Mouse (Mus musculus) MEL (cell line): ENCODE results near the gene Apoa2. TPM values are rescaled to one million over a fixed set of nuclear protein-coding genes. Genes with fewer than 3 reads are reported as not detected.

ENCODE experiments used
- DNase-seq: peaks from one replicate; pipeline ENCODE4 v3.0.0; 2011; ENCODE audit warnings: low read depth, low spot score
- H3K27ac ChIP-seq: 2 replicates; pipeline ENCODE4 v1.5.1; 2012; ENCODE audit warnings: low read depth, mild to moderate bottlenecking, control low read depth, low read length, moderate library complexity; ENCODE audit not compliant: control insufficient read depth
- H3K27me3 ChIP-seq, 2 experiments: fragments of 150-350 bp in 1 of 2; sonication (generic) in 1 of 2; 2 replicates each; pipeline ENCODE4 v1.6.1; 2012; ENCODE audit warnings: low read length in 2 of 2, mild to moderate bottlenecking in 2 of 2, improper control_type of control experiment in 1 of 2, moderate library complexity in 1 of 2; ENCODE audit not compliant: insufficient read depth in 2 of 2, control insufficient read depth in 1 of 2
- H3K36me3 ChIP-seq, 2 experiments: 2 replicates each; pipeline ENCODE4 v1.6.1; 2012 to 2014; ENCODE audit warnings: low read length in 2 of 2, improper control_type of control experiment in 1 of 2, inconsistent platforms in 1 of 2, mild to moderate bottlenecking in 1 of 2; ENCODE audit not compliant: insufficient read depth in 2 of 2, control insufficient read depth in 1 of 2
- H3K4me1 ChIP-seq, 2 experiments: fragments of 150-350 bp in 1 of 2; sonication (generic) in 1 of 2; 2 replicates each; pipeline ENCODE4 v1.6.1; 2012; ENCODE audit warnings: low read length in 2 of 2, improper control_type of control experiment in 1 of 2, mild to moderate bottlenecking in 1 of 2; ENCODE audit not compliant: insufficient read depth in 2 of 2, control insufficient read depth in 1 of 2
- H3K4me3 ChIP-seq, 2 experiments: fragments of 150-350 bp in 1 of 2; sonication (generic) in 1 of 2; 2 replicates each; pipeline ENCODE4 v1.5.1; 2012; ENCODE audit warnings: low read depth in 2 of 2, low read length in 2 of 2, mild to moderate bottlenecking in 2 of 2, moderate library complexity in 2 of 2, control low read depth in 1 of 2, improper control_type of control experiment in 1 of 2; ENCODE audit not compliant: control insufficient read depth in 1 of 2, insufficient read depth in 1 of 2
- H3K79me2 ChIP-seq: 2 replicates; pipeline ENCODE4 v1.6.1; 2012; ENCODE audit warnings: mild to moderate bottlenecking, low read length, moderate library complexity; ENCODE audit not compliant: control insufficient read depth, poor library complexity, insufficient read depth
- H3K9ac ChIP-seq: 2 replicates; pipeline ENCODE4 v1.6.1; 2012; ENCODE audit warnings: low read depth, mild to moderate bottlenecking, control low read depth, low read length, moderate library complexity; ENCODE audit not compliant: control insufficient read depth, poor library complexity, severe bottlenecking
- H3K9me3 ChIP-seq: fragments of 150-350 bp; sonication (generic); replicated peaks from 2 replicates; pipeline ENCODE4 v1.6.1; 2012; ENCODE audit warnings: mild to moderate bottlenecking, low read length, improper control_type of control experiment, moderate library complexity; ENCODE audit not compliant: insufficient read depth
- BHLHE40 ChIP-seq: IDR thresholded peaks from 2 replicates; pipeline ENCODE4 v1.6.1; 2012; ENCODE audit warnings: low read depth, mild to moderate bottlenecking, inconsistent platforms, low read length, improper control_type of control experiment, borderline replicate concordance
- CHD2 ChIP-seq: IDR thresholded peaks from 2 replicates; pipeline ENCODE4 v1.6.1; 2011; ENCODE audit warnings: low read length, improper control_type of control experiment
- ETS1 ChIP-seq: IDR thresholded peaks from 2 replicates; pipeline ENCODE4 v1.6.1; 2012; ENCODE audit warnings: low read depth, mild to moderate bottlenecking, inconsistent platforms, low read length, improper control_type of control experiment, moderate library complexity
- GATA1 ChIP-seq: IDR thresholded peaks from 2 replicates; pipeline ENCODE4 v1.6.1; 2011; ENCODE audit warnings: low read depth, low read length, improper control_type of control experiment
- KAT2A ChIP-seq: conservative IDR thresholded peaks from 2 replicates; pipeline ENCODE4 v1.6.1; 2012; ENCODE audit warnings: low read depth, low read length, improper control_type of control experiment, inconsistent platforms
- MAFK ChIP-seq: IDR thresholded peaks from 2 replicates; pipeline ENCODE4 v1.6.1; 2011; ENCODE audit warnings: low read depth, mild to moderate bottlenecking, low read length, improper control_type of control experiment, borderline replicate concordance
- MAX ChIP-seq: IDR thresholded peaks from 2 replicates; pipeline ENCODE4 v1.6.1; 2011; ENCODE audit warnings: low read length, improper control_type of control experiment
- MAZ ChIP-seq: IDR thresholded peaks from 2 replicates; pipeline ENCODE4 v1.6.1; 2012; ENCODE audit warnings: low read depth, mild to moderate bottlenecking, inconsistent platforms, low read length, improper control_type of control experiment
- MYB ChIP-seq: IDR thresholded peaks from 2 replicates; pipeline ENCODE4 v1.6.1; 2011; ENCODE audit warnings: mild to moderate bottlenecking, low read depth, low read length, improper control_type of control experiment
- MYC ChIP-seq: IDR thresholded peaks from 2 replicates; pipeline ENCODE4 v1.6.1; 2011; ENCODE audit warnings: low read depth, mild to moderate bottlenecking, low read length, improper control_type of control experiment, moderate library complexity
- NELFE ChIP-seq: IDR thresholded peaks from 2 replicates; pipeline ENCODE4 v1.6.1; 2011; ENCODE audit warnings: low read depth, low read length, improper control_type of control experiment
- POLR2AphosphoS5 ChIP-seq: IDR thresholded peaks from 2 replicates; pipeline ENCODE4 v1.6.1; 2012; ENCODE audit warnings: low read depth, borderline replicate concordance, mild to moderate bottlenecking, inconsistent platforms, low read length, moderate library complexity, mixed read lengths
- RCOR1 ChIP-seq: IDR thresholded peaks from 2 replicates; pipeline ENCODE4 v1.6.1; 2012; ENCODE audit warnings: low read depth, mild to moderate bottlenecking, inconsistent platforms, low read length, improper control_type of control experiment
- TAL1 ChIP-seq: IDR thresholded peaks from 2 replicates; pipeline ENCODE4 v1.6.1; 2012; ENCODE audit warnings: mild to moderate bottlenecking, inconsistent platforms, low read length, moderate library complexity, mixed read lengths
- ZMIZ1 ChIP-seq: IDR thresholded peaks from 2 replicates; pipeline ENCODE4 v1.6.1; 2012; ENCODE audit warnings: low read depth, mild to moderate bottlenecking, inconsistent platforms, low read length, improper control_type of control experiment, moderate library complexity
- ZNF384 ChIP-seq: IDR thresholded peaks from 2 replicates; pipeline ENCODE4 v1.6.1; 2012; ENCODE audit warnings: low read depth, mild to moderate bottlenecking, inconsistent platforms, low read length, improper control_type of control experiment
- polyA plus RNA-seq, 2 experiments: library from polyadenylated mRNA; stranded (reverse) in 1 of 2; unstranded in 1 of 2; fragments of >175 nt in 1 of 2; fragments of >200 nt in 1 of 2; gene quantifications; 2 replicates each; pipeline versions ENCODE4 v1.2.1 to v1.2.4; 2012; ENCODE audit warnings: low replicate concordance in 2 of 2, low read depth in 1 of 2; ENCODE audit not compliant: insufficient read length in 2 of 2, insufficient read depth in 1 of 2, missing spikeins in 1 of 2
- total RNA-seq: library from RNA; depleted of rRNA; stranded (reverse); fragments of 300-350 nt; gene quantifications from 2 replicates; pipeline ENCODE4 v1.2.3, GENCODE M21; 2012

The Apoa2 gene
- total and polyA plus RNA-seq, 3 experiments, result 0.15 TPM; not detected in 2

DNA sequence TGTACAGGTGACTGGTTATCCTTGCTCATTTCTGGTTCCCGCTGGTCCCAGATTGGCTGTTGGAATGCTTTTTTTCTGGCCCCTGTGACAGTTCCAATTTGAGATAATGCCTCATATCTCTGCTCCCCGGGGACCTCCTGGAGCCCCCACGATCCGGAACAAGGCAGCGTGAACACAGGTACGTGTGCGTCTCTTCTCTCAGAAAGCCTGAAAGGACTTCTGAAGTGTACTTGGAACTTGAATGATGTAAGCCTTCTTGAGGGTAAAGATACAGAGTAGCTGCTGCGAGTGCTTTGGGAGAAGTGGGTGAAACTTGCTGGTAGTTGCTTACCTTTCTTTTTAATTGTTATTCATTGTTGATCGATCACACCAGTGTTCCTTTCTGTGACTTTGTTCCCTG is 46.3 kb downstream of the Apoa2 start:
- TF ChIP-seq BHLHE40 (no peak), ZNF384 (no peak), KAT2A (no peak), GATA1 (peak; percentile 50), MAZ (no peak), POLR2AphosphoS5 (no peak), TAL1 (0 out of 2 replicates have a peak, but pooled peaks have one; percentile 27), ETS1 (0 out of 2 replicates have a peak, but pooled peaks have one; percentile 19), ZMIZ1 (no peak), MYB (no peak)
- Histone ChIP-seq H3K27ac (peak overlapping the region; percentile 53), H3K36me3 (peaks cover under 1 to 26% of the 10 kb centered on the region in 2 experiments; a peak in 3 of 4 replicates), H3K4me3 (peak overlapping the region; percentile 73 to 89), H3K9me3 (no peaks in the 10 kb centered on the region), H3K27me3 (no peaks in the 10 kb centered on the region), H3K4me1 (peaks cover 17 to 26% of the 10 kb centered on the region in 2 experiments), H3K9ac (peak overlapping the region; percentile 67), H3K79me2 (no peaks in the 10 kb centered on the region; the same call in 1 of the 2 replicates)
- DNase-seq, result peak; percentile 64

DNA sequence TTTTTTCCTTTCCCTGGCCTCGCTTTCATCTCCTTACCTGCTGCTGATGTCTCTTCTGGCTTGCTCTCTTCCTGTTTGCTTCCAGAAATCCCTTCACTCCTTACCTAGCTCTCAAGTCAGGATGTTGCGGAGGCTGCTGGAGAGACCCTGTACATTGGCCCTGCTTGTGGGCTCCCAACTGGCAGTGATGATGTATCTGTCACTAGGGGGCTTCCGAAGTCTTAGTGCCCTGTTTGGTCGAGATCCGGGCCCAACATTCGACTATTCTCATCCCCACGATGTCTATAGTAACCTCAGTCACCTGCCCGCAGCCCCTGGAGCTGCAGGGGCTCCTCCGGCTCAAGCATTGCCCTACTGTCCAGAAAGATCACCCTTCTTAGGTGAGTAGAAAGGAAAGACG is 46.8 kb downstream of the Apoa2 start:
- H3K27me3 ChIP-seq, result no peaks in the 10 kb centered on the region
- peaks cover 1 to 30% of the 10 kb centered on the region in 2 experiments; a peak in 3 of 4 replicates for H3K36me3 ChIP-seq
- DNase-seq, result peak; percentile 46
- peaks cover 16 to 23% of the 10 kb centered on the region in 2 experiments for H3K4me1 ChIP-seq
- peak overlapping the region; percentile 53 for H3K27ac ChIP-seq
- peak overlapping the region; percentile 51 for H3K9ac ChIP-seq
- TF ChIP-seq MYC, result no peak
- TF ChIP-seq RCOR1, result no peak
- no peak for TF ChIP-seq MAZ
- no peak for TF ChIP-seq CHD2
- 0 out of 2 replicates have a peak, but pooled peaks have one; percentile 14 for TF ChIP-seq ZMIZ1
- TF ChIP-seq POLR2AphosphoS5, result no peak
- TF ChIP-seq MAFK, result no peak
- TF ChIP-seq MAX, result no peak
- TF ChIP-seq NELFE, result 0 out of 2 replicates have a peak, but pooled peaks have one; percentile 10
- H3K79me2 ChIP-seq, result no peaks in the 10 kb centered on the region; the same call in 1 of the 2 replicates
- no peaks in the 10 kb centered on the region for H3K9me3 ChIP-seq
- peak overlapping the region; percentile 73 to 89 for H3K4me3 ChIP-seq
